Comparison of ENCODE assay signal across 11 mouse cellular contexts in genomic region chr10:38116516-38116915, GRCm38 (mm10).
"Had no signal": no experiment of that assay in that cellular context is flagged by ENCODE, and none has a peak within 500 bp of the region (broad histone marks: within the 10 kb centered on the region; RNA-seq: fewer than 3 reads in every experiment).

No protein-coding gene starts in this region.

- H3K4me2 ChIP-seq: limb, embryonic 12.5 days; midbrain, embryonic 12.5 days; neural tube, embryonic 13.5 days; stomach, embryonic 15.5 days had no signal

- H3K27ac ChIP-seq: limb, embryonic 12.5 days; liver, embryonic 14.5 days; midbrain, embryonic 12.5 days; neural tube, embryonic 13.5 days; stomach, embryonic 15.5 days had no signal

- H3K27me3 ChIP-seq: limb, embryonic 12.5 days; midbrain, embryonic 12.5 days; neural tube, embryonic 13.5 days; stomach, embryonic 15.5 days had no signal

- ATAC-seq: midbrain, embryonic 16.5 days had no signal

- DNase-seq: kidney, adult 8-10 months; kidney, postnatal 25 days; retina, postnatal 1 day; right cerebral cortex, postnatal 4 days; thymus, postnatal 4 days had no signal

- H3K9ac ChIP-seq: limb, embryonic 12.5 days; liver, embryonic 14.5 days; midbrain, embryonic 12.5 days; neural tube, embryonic 13.5 days; stomach, embryonic 15.5 days had no signal

- H3K9me3 ChIP-seq: limb, embryonic 12.5 days; midbrain, embryonic 12.5 days; neural tube, embryonic 13.5 days; stomach, embryonic 15.5 days had no signal

- H3K4me1 ChIP-seq: midbrain, embryonic 12.5 days; neural tube, embryonic 13.5 days; stomach, embryonic 15.5 days had no signal

- H3K4me3 ChIP-seq: limb, embryonic 12.5 days; midbrain, embryonic 12.5 days; neural tube, embryonic 13.5 days; stomach, embryonic 15.5 days had no signal

- H3K36me3 ChIP-seq: limb, embryonic 12.5 days; midbrain, embryonic 12.5 days; neural tube, embryonic 13.5 days; stomach, embryonic 15.5 days had no signal
